Mouse (Mus musculus) kidney, postnatal 10 days (tissue): Measurements from ENCODE around the gene Nfe2l2.

Experiments
- DNase-seq: peaks from one replicate; pipeline ENCODE4 v3.0.0; 2021; ENCODE audit warnings: mixed read lengths

Gene Nfe2l2

DNA sequence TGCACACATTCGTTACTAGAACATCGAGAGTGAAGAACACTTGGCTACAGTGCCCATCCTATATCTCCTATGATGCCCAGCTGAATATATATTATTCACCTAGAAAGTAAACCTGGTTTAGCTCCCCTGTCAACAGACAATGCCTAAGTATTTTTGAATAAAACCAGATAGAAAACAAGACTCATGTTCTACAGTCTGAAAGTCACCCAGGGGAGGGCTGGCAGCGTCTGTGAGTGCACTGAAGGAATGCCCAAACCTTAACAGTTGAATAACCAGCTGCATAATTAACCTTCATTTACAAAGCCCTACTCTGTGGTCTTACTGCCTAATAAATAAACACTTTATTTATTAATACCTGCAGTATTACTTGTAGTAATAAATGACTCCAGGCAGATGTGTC is 19.9 kb downstream of the Nfe2l2 start:
- DNase-seq: no peak

DNA sequence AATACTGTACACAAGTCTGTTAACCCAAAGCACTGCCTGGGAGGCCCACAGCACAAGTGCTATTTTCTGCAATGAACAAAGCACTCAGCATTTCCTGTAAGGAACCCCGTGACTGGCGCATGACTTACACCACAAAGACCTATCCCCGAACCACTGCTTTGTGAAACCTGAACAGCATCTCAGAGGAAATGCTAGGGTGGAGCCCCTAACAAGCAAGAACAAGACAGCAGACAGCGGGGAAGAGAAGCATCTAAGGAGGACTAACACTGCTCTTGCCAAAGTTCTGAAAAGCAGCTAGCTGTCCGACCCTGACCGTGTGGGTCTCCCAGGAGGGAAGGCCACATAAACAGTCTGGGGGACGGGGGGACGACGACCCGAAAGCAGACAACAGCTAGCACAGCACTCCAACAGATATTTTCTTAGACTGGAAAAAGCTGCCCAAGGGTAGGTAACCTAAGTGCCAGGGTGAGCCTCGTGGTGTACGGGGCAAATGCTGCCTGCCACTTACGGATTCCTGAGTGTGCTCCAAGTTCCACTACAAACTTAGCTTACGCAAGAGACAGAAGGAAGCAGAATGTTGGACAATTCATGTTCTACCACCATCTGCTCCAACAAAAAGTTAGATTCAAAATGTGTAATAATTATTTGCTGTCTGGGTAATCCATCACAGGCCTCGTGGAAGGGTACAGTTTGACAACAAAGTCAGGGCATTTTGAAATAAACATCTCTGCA is 21.3 kb downstream of the Nfe2l2 start:
- peak; percentile 70 for DNase-seq

DNA sequence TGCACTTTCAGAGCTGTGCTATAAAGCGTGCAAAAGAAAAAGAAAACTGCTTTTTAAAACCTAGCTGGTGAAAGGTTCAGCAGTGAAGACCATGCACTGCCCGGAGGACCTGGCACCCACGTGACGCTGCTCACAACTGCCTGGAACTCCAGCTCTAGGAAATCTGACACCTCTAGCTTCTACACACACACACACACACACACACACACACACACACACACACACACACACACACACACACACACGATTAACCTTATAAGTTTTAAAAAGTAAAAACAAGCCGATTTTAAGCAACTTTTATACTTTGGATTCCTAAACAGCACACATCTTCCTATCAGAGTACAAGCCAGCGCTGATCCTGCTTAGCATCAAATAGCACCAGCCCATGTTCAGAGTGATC is 23.0 kb downstream of the Nfe2l2 start:
- peak; percentile 65 for DNase-seq

DNA sequence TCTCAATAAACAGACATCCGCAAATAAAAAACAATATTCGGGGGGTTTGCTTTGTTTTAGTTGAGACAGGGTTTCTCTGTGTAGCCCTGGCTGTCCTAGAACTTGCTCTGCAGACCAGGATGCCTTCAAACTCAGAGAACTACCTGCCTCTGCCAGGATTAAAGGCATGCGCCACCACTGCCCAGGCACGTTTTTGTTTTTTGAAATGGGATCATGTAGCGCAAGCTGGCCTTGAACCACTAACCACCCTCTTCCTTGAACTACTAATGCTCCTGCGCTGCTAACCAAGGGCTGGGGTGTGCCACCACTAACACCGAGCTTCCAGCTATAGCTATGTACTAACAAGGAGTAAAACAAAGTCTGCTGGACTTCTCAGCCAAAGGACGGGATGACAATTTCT is 24.5 kb downstream of the Nfe2l2 start:
- no peak for DNase-seq

DNA sequence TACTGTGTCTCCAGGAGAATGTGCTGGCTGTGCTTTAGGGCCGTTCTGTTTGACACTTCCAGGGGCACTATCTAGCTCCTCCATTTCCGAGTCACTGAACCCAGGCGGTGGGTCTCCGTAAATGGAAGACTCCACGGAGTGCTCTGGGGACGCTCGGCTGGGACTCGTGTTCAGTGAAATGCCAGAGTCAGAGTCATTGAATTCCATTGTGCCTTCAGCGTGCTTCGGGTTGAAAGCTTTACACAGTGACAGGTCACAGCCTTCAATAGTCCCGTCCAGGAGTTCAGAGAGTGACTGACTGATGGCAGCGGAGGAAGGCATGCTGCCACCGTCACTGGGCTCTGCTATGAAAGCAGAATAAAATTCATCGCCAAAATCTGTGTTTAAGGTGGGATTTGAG is 27.9 kb downstream of the Nfe2l2 start:
- DNase-seq: no peak

DNA sequence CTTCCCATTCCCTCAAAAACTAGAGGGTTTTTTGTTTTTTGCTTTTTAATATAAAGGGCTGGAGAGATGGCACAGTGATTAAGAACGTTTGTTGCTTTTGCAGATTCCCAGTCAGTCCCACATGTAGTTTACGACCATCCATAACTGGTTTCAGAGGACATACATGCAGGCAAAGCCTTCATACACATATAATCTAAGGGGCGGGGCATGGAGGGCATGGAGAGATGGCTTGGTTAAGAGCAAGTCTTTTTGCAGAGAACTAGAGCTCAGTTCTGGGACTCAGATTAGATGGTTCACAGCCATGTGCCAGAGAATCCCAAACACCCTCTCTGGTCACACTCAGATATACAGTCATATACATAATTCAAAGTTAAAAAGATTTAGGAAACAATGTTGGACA is 31.9 kb downstream of the Nfe2l2 start:
- DNase-seq: no peak

DNA sequence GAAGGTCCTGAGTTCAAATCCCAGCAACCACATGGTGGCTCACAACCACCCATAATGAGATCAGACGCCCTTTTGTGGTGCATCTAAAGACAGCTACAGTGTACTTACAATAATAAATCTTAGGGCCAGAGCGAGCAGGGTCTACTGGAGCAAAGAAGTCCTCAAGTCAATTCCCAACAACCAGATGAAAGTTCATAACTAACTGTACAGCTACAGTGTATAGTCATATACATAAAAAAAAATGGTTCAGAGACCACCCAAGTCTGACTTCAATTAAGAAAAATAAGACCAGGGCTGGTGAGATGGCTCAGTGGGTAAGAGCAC is 33.1 kb downstream of the Nfe2l2 start:
- DNase-seq: no peak

DNA sequence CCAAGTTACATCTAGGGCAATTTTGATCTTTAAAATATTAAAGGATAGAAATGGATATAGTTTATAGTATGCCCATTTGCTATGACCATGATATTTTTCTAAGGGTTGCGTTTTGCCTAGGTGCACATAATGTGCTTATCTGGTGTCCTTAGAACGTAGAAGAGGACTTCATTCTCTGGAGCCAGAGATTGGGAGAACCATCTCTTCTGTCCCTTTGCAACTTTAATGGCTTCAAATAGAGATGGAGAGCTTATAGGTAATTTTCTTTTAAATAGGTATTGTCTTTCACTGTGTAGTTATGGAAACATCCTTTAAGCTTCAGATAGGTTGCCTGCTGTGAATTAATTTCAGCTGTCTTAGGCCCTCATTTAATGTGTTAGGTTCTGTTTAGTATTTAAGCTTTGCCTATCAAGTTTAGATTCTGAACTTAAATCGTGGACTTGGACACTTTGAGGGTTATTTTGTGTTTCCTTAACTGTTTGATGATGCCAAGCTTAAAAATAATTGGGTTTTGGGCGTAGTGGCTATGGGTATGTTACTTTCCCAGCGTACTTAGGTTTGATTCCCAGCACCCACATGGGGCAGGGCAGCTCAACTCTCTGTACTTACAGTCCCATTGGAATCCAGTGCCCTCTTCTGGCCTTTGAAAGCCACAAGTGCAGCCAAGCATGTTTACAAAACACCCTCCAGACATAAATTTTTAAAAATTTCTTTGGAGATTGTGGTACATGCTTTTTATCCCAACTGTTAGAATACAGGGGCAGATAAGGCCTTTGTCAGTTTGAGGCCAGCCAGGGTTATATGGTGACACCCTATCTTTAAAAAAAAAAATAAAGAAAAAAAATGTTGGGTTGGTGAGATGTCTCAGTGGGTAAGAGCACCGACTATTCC is 33.8 kb downstream of the Nfe2l2 start:
- DNase-seq: no peak

DNA sequence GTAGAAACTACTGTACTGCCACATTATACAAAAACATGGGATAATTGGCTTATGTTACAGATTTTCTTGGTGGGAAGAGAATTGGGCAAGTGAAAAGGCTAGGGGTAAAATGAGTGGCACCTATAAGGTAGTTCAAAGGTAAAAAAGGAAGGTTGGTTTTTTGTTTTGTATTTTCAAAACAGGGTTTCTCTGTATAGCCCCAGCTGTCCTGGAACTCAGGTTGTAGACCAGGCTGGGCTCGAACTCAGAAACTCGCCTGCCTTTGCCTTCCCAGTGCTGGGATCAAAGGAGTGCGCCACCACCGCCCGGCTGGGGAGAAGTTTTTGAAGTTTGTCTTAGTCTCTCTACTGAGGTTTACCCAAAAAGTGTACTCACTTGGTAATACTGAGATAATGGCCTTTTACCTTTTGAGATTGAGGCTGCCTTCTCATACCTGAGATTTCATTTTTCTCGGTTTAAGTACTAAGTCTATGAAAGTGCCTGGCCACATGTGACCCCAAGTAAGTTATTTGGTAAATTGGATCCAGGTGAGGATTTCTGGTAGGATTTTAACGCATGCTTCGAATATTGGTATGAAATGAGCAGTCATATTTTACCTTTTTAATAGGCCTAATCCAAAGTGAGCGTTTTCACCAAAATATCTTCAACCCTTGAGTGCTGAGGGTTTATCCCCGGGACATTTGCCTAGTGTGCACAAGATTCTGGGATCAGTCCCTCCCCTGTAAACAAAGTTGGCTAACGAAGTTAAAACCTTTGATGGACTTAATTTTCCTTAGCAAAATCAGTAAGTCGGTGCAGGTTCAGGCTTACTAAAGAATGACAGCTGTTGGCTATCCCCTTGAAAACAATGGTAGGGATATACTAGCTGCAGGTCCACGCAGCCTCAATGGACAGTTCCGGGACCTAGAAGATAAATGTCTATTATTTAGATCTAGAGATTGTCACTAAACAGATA is 34.7 kb downstream of the Nfe2l2 start:
- DNase-seq: no peak

DNA sequence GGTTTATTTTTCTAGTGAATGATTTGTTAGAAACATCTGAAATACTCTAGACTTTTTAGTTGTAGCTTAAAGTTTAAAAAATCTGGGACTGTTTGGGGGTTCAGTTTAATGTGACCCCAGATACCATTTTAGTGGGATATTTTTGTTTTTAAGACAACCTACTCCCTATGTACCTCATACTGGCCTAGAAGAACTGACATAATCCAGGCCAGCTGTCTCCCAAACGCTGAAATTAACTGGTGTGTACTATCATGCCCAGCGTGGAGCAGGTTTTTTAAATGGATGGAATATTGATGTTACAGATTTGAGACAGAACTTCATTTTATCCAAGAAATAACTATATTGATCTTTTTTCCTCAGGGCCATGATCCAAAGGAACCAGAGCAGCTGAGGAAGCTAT is 43.3 kb downstream of the Nfe2l2 start:
- no peak for DNase-seq

DNA sequence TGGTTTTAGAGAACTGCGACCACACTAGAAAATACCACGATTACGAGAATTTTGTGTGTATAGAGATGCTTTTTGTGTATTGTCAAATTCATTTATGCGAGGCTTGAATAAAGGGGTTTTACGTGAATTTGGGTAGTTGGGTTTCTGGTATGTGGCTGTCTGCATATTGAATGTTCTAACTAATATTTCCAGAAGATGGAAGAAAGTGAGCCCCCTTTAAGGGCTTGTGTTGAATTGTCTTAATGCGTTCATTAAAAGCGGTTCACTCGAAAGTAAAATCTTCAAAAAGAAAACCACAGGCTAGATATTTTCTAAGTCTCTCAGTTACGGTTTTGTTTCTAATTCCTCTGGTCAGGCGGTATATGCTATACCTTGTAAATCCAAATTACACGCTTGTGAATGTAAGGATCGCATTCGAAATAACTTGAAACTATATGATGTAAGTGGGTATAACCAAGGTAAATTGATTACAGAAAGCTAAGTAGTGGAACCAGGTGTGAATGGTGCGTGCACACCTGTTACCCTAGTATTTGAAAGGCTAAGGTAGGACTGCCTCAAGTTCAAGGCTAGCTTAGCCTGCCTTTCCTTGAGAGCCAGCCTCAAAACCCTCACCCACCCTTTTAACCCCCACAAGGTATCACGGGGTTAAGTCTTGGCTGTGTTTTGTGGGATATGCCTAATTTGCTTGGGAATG is 44.0 kb downstream of the Nfe2l2 start:
- no peak for DNase-seq

DNA sequence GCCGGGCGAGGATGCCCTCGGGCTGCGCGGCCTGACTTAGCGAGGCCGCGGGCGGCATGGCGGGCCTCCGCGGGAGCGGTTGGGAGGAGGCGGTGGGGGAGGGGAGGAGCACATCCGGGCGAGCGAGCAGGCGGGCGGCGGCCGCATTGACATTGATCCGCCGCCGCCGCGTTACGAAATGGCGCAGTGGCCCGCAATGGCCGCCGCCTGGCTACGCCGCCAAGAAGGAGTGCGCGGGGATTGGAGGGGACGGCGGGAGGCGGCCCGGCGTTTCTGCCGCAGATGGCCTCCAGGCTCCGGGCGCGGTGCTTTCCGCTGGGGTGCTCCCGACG is 44.8 kb downstream of the Nfe2l2 start:
- DNase-seq: peak; percentile 97

DNA sequence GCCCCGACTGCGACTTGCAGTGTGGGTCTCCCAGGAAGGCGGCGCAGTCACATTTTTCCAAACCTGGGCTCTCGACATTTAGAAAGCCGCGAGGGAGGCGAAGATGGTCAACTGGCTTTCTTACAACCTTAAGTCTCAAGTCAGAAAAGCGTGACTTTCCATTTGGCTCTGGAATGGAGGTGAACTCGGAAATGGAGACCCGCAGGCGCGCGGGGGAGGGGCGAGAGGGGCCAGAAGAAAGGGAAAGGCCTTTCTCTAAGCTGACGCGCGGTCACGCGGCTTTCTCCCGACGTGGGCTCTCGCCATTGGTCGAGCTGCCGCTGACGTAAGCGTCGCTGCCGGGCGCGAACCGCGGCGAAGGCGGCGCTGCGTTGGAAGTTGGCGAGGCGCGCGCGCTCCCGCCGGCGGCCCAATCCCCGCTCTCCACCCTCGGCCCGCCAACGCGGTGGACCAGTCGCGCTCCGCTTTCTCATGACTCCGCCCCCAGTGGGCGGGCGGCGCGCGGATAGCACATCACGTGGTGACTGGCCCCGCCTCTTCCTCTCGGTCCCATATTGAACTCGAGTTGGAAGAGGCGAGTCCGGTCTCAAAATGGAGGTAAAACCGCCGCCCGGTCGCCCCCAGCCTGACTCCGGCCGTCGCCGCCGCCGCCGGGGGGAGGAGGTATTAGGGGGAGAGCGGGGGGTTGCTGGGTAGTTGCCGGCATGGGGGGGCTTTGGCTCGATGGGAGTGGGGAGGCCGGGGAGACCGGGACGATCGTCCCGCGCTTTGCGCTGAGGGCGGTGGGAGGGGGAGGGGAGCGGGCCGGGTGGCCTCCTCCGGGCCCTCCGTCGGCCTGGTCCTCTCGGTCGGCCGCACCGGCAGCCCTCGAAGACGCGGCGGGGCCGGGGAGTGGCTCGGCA is 45.5 kb downstream of the Nfe2l2 start, which contains the start of gene Hnrnpa3:
Gene Hnrnpa3, plus strand, starts transcription at position 535 of the 902 bp plus-strand sequence.
- DNase-seq: peak; percentile 99

DNA sequence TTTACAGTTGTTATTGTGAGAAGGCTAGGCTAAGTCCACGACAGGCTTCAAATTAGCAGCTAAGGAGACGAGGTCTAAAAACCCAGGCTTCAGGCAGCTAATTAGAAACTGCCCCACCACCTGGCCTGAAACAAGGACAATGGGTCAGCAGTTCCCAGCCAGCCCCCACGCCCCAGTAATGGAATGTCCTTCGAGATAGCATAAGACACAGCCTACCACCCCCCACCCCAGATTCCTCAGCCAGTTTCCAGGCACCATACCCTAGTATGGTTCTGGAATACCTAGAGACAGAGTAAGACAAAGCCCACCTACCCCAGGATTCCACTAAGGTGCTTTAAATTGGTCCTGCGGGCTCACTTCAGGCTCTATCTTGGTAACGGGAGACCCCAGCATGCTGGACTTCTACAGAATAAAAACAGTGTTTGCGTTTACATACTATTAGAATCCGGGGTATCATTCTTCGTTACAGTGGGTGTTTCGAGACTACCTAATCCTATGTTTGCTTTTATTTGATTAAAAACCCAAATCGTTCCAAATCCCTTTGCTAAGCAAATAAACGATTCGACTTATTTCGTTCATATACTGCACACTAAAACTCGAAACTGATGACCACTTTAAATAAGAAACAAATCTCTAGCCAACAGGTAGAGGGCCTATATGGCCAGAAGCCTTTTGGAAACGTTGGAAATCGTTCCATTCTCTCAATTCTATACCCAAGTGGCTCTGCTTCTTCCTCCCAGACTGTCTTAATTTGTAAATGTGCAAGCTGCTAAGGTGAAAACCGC is 46.3 kb downstream of the Nfe2l2 start:
- DNase-seq: peak; percentile 65

DNA sequence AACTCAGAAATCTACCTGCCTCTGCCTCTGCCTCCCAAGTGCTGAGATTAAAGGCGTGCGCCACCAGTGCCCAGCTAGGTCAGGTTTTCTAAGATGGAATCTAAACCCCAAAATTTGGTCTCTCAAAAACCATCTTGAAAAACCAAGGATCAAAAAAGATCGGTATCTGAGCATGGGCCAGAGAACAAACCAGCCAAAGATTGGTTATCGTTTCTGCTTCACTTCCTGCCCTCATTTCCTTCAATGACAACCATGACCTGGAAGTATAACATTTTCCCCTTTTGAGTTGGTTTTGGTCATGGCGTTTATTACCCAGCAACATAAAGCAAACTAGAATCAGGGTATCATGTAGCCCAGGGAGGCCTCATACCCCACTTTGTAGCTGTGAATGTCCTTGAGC is 47.5 kb downstream of the Nfe2l2 start:
- DNase-seq: no peak

DNA sequence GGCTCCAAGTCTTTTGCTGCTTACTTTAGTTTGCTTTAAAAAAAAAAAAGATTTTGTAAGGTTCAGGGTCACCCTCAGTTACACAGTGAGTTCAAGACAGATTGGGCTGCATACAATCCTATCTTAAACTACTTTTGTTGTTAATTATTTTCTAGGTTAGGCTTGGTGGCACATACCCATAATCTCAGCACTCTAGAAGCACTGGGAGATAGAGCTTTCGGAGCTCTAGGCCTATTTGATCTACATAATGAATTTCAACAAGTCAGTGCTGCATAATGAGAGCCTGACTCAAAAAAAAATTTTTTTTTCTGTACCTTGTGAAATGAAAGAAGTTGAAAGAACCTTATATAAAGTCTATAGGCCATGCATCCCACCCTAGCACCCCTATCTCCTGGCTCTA is 49.8 kb downstream of the Nfe2l2 start:
- DNase-seq: no peak

DNA sequence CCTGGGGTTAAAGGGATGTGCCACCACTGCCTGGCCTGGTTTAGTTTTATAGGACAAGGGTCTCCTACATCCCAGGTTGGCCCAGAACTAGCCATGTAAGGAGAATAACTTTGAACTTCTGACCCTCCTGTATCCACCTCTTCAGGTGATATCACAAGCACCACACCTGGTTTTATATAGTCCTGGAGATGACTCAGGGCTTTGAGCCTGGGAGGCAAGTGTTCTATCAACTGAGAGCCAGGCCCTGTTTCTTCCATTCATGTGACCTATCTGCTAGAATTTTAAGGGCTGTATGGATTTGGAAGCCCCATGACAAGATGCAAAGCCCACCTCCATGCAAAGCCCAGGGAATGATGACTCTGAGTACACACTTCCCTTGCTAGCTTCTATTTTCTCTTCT is 51.3 kb downstream of the Nfe2l2 start:
- no peak for DNase-seq

DNA sequence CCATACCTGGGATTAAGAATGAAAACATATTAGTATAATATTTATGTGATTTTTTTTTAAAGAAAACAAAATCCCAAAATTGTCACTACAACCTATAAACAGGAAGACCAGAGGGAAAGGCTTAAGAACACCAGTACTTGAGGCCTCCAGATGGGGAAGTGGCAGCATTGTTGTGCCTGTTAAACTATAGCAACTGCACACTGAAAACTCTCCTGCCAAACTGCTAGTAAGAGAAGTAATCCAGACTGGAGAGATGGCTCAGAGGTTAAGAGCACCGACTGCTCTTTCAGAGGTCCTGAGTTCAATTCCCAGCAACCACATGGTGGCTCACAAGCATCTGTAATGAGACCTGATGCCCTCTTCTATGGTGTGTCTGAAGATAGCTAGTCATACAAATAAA is 54.0 kb downstream of the Nfe2l2 start:
- no peak for DNase-seq

DNA sequence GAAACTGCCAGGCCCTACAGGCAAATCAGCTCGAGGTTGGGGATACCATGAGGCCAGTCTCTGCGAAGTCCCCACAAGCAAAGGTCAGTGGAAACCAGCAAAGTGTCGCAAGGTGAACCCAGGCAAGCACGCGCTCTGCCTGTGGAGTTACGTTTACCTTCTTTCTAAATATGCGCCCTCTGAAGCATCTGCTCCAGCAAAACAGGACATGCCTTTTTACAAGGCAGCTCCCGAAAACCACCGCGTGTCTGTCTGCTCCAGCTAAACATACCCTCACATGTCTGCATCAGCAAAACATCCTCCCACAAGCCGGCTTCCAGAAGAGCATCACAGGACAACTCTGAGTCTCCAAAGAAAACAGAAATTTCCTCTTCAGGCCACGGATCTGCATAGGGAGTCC is 59.2 kb downstream of the Nfe2l2 start:
- no peak for DNase-seq

DNA sequence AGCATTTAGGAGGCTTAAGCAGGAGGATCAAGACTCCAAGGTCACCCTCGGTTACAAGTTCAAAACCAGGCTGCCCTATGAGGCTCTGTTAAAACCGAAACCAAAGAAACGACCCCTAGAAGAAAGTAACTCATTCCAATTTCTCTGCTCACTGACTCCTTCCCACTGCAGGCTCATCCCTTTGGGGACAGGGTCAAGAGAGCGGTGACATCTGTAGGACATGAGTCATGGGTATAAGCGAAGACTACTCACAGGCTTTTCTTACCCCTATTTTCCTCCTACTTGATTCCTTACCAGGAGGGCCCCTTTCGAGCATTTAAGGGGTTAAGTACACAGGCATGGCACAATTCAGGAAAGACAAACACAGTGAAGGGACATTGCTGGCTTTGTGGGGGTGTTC is 60.5 kb downstream of the Nfe2l2 start:
- no peak for DNase-seq
